ENCODE assay signal across 9 mouse cellular contexts in genomic region chr4:154981530-154981929, GRCm38 (mm10). TPM values are rescaled to one million over a fixed set of nuclear protein-coding genes. Genes with fewer than 3 reads are reported as not detected.
A peak's percentile ranks its signal among the peaks of the same experiment; 100 is the strongest.
DNase-seq lines count a peak whose midpoint lies in the region; ATAC-seq lines count a peak whose summit lies in the region.
"Had no signal": no experiment of that assay in that cellular context is flagged by ENCODE, and none has a peak within 500 bp of the region (broad histone marks: within the 10 kb centered on the region; RNA-seq: fewer than 3 reads in every experiment).

No protein-coding gene starts in this region.

- H3K27me3 ChIP-seq in forebrain, embryonic 10.5 days (ENCODE audit: poor library complexity, severe bottlenecking): peaks cover 40% of the 10 kb centered on the region
- no peaks in the 10 kb centered on the region for H3K27me3 ChIP-seq in intestine, embryonic 14.5 days (replicated peaks; ENCODE audit: control insufficient read depth, insufficient read depth, low read length)

- no peak overlapping the region for H3K4me3 ChIP-seq in forebrain, embryonic 10.5 days
- no peak overlapping the region for H3K4me3 ChIP-seq in intestine, embryonic 14.5 days (ENCODE audit: low read depth, low read length)
- H3K4me3 ChIP-seq: heart, embryonic 13.5 days had no signal

- ATAC-seq in intestine, embryonic 14.5 days (replicated peaks; ENCODE audit: low FRiP score, low TSS enrichment, low read depth): peak; percentile 32
- ATAC-seq in megakaryocyte progenitor cell, adult 5-6 weeks (replicated peaks; ENCODE audit: poor library complexity): peak; percentile 70

- peak; percentile 35 for DNase-seq in gastrocnemius, adult 18-20 months (ENCODE audit: low spot score)
- DNase-seq in gastrocnemius, postnatal 14 days: no peak
- DNase-seq in adrenal gland, postnatal 36 days: peak; percentile 68 to 78
- DNase-seq in forebrain, embryonic 10.5 days (ENCODE audit: extremely low spot score, low spot score): peak; percentile 49
- peak; percentile 81 for DNase-seq in intestine, embryonic 14.5 days (ENCODE audit: low spot score)
- DNase-seq in left cerebral cortex, postnatal 14 days (ENCODE audit: low spot score in 2 of 2): peak; percentile 81 to 89
- peak; percentile 28 to 32 for DNase-seq in spleen, postnatal 36 days (ENCODE audit: low spot score in 2 of 2)

- 60% methylated on average over 7 of the region's 7 CpGs for WGBS in forebrain, embryonic 10.5 days
- 50% methylated on average over 7 of the region's 7 CpGs for WGBS in intestine, embryonic 14.5 days

- H3K4me2 ChIP-seq in intestine, embryonic 14.5 days (ENCODE audit: low read length): no peak overlapping the region
- H3K4me2 ChIP-seq: heart, embryonic 13.5 days had no signal

- intact Hi-C loops in gastrocnemius, postnatal 14 days (cut with DNase I; ENCODE audit: low total_unique reads): no loop called here
- intact Hi-C loops in left cerebral cortex, postnatal 14 days (cut with DNase I): loop anchor here (1.0 to 2.0 kb wide), 2 partner anchors 71 to 85 kb away; no protein-coding TSS in a partner anchor

- no peak overlapping the region for H3K27ac ChIP-seq in forebrain, embryonic 10.5 days
- H3K27ac ChIP-seq in intestine, embryonic 14.5 days (ENCODE audit: low read depth): no peak overlapping the region

- no peaks in the 10 kb centered on the region for H3K9me3 ChIP-seq in forebrain, embryonic 10.5 days
- no peaks in the 10 kb centered on the region for H3K9me3 ChIP-seq in intestine, embryonic 14.5 days (ENCODE audit: control insufficient read depth, low read length)
- H3K9me3 ChIP-seq: heart, embryonic 13.5 days had no signal

- H3K36me3 ChIP-seq in forebrain, embryonic 10.5 days (replicated peaks): peaks cover 58% of the 10 kb centered on the region
- peaks cover 55% of the 10 kb centered on the region for H3K36me3 ChIP-seq in intestine, embryonic 14.5 days (ENCODE audit: control insufficient read depth, insufficient read depth, low read length)

- H3K9ac ChIP-seq in intestine, embryonic 14.5 days (ENCODE audit: low read length): no peak overlapping the region
- H3K9ac ChIP-seq: heart, embryonic 13.5 days had no signal

- H3K4me1 ChIP-seq in forebrain, embryonic 10.5 days: peaks cover 38% of the 10 kb centered on the region
- H3K4me1 ChIP-seq in intestine, embryonic 14.5 days (replicated peaks; ENCODE audit: control insufficient read depth, insufficient read depth, low read length): peaks cover 7% of the 10 kb centered on the region; the same call in 1 of the 2 replicates

RNA-seq across cellular contexts. Expression of gene Pank4, which starts 17.6 kb away (rescaled TPM):
- 10 to 100 TPM; 31.9 to 35.6 TPM for total RNA-seq in gastrocnemius, adult 18-20 months (2021)
- 10 to 100 TPM; 24.1 to 31.4 TPM for total RNA-seq in gastrocnemius, postnatal 14 days (2021)
- 10 to 100 TPM; 24.1 to 35.9 TPM for total RNA-seq in adrenal gland, postnatal 36 days (2021)
- polyA plus RNA-seq in forebrain, embryonic 10.5 days (2016; fragmentation: Nextera tagmentation; extraction: Ambion mirVana): 46.8 and 51.8 TPM in 2 replicates
- polyA plus RNA-seq in intestine, embryonic 14.5 days (2014; fragmentation: Nextera tagmentation; extraction: Ambion mirVana): 45.4 and 46.7 TPM in 2 replicates
- total RNA-seq in left cerebral cortex, postnatal 14 days (2021): 10 to 100 TPM; 31.8 to 33.4 TPM
- 28.0 and 43.9 TPM in 2 replicates for total RNA-seq in megakaryocyte progenitor cell, adult 5-6 weeks (2015)
- 24.6 and 24.8 TPM in 2 replicates for total RNA-seq in megakaryocyte progenitor cell, adult 5-6 weeks (2017)

RNA-seq across cellular contexts. Expression of gene Hes5, which starts 20.8 kb away (rescaled TPM):
- total RNA-seq in gastrocnemius, adult 18-20 months (2021): not detected
- under 1 TPM in 1 of 2 experiments, not detected in 1; 0.16 TPM for total RNA-seq in gastrocnemius, postnatal 14 days (2021)
- not detected for total RNA-seq in adrenal gland, postnatal 36 days (2021)
- 272 and 295 TPM in 2 replicates for polyA plus RNA-seq in forebrain, embryonic 10.5 days (2016; fragmentation: Nextera tagmentation; extraction: Ambion mirVana)
- polyA plus RNA-seq in intestine, embryonic 14.5 days (2014; fragmentation: Nextera tagmentation; extraction: Ambion mirVana): 1.8 and 2.3 TPM in 2 replicates
- total RNA-seq in left cerebral cortex, postnatal 14 days (2021): 10 to 100 TPM; 32.6 to 48.7 TPM
- total RNA-seq in megakaryocyte progenitor cell, adult 5-6 weeks (2015): 0.64 and 0.67 TPM in 2 replicates
- 0.24 and 4.5 TPM in 2 replicates for total RNA-seq in megakaryocyte progenitor cell, adult 5-6 weeks (2017)

RNA-seq across cellular contexts. Expression of gene Tnfrsf14, which starts 53.2 kb away (rescaled TPM):
- total RNA-seq in gastrocnemius, adult 18-20 months (2021): 1 to 10 TPM; 1.3 to 1.9 TPM
- total RNA-seq in gastrocnemius, postnatal 14 days (2021): 1 to 10 TPM; 1.4 to 1.9 TPM
- 1 to 10 TPM; 6.7 to 7.2 TPM for total RNA-seq in adrenal gland, postnatal 36 days (2021)
- 0.68 and 0.93 TPM in 2 replicates for polyA plus RNA-seq in forebrain, embryonic 10.5 days (2016; fragmentation: Nextera tagmentation; extraction: Ambion mirVana)
- polyA plus RNA-seq in intestine, embryonic 14.5 days (2014; fragmentation: Nextera tagmentation; extraction: Ambion mirVana): 1.5 and 1.6 TPM in 2 replicates
- 1 to 10 TPM; 1.3 to 1.6 TPM for total RNA-seq in left cerebral cortex, postnatal 14 days (2021)
- 68.4 and 89.8 TPM in 2 replicates for total RNA-seq in megakaryocyte progenitor cell, adult 5-6 weeks (2015)
- 58.3 and 68.2 TPM in 2 replicates for total RNA-seq in megakaryocyte progenitor cell, adult 5-6 weeks (2017)

Comparison
In these comparisons a context has a peak if more than half of its experiments do, and no peak if none do; other contexts are left out.
1. RNA of gene Hes5, which starts 20.8 kb away (total RNA-seq): 32.6 to 48.7 TPM in left cerebral cortex, postnatal 14 days; 0.24 to 4.5 TPM in megakaryocyte progenitor cell, adult 5-6 weeks, not detected in gastrocnemius, adult 18-20 months, 0.16 TPM in gastrocnemius, postnatal 14 days and not detected in adrenal gland, postnatal 36 days; every median in the first group is over 4 times any median in the second.
2. RNA of gene Tnfrsf14, which starts 53.2 kb away (total RNA-seq): 58.3 to 89.8 TPM in megakaryocyte progenitor cell, adult 5-6 weeks; 6.7 to 7.2 TPM in adrenal gland, postnatal 36 days, 1.3 to 1.9 TPM in gastrocnemius, adult 18-20 months, 1.4 to 1.9 TPM in gastrocnemius, postnatal 14 days and 1.3 to 1.6 TPM in left cerebral cortex, postnatal 14 days; every median in the first group is over 4 times any median in the second.